Mouse (Mus musculus): ENCODE results near the gene Stk32b.
A peak's percentile ranks its signal among the peaks of the same experiment; 100 is the strongest.

The Stk32b gene

DNA sequence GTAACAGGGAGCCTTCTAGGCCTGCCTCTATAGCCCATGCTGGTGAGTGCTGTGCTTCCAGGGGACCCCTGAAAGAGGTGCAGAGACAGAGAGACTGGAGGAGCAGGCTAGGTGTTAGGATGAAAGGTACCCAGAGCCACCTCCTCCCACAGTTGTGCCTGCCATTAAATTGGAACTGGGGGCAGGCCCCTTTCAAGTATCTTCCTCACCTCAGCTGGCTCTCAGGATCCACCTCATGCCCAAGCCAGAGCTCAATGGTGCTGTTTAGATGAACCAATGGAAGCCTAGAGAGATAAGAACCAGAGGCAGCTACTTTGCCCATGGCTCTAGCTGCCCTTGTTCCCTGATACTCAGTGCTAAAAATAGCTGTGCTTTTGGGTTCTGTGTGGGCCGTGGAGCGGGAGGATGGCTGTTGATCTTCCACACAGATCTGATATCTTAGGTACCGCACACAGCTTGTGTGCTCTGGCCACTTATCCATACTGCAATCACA, 221.9 kb downstream of the Stk32b start:
- DNase-seq, result no peak

DNA sequence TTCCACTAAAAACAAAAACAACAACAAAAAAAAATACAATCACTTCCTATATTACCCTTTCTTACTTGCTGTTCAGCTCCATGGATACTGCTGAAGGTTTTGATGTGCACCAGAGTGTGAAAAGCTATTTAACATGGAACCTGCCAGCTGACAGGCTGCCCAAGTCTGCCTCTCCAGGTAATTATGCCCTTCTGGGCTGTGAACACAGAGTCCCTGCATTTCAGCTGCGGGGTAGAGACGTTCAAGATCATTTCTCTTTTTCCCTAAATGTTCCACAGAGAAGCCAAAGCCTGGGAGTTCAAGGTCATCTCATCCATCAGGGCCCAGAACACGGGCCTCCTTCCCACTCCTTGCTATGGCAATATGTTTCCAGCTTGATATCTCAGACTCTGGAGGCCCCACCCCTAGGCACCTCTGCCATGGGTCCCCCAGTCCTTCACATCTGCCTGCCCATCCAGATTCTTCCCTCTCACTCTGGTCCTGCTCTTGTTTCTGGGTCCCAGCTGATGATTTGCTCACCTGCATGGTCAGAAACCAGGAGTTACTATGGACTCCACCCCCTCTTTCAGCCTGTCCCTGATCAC, 244.9 kb downstream of the Stk32b start:
- no peak for DNase-seq

DNA sequence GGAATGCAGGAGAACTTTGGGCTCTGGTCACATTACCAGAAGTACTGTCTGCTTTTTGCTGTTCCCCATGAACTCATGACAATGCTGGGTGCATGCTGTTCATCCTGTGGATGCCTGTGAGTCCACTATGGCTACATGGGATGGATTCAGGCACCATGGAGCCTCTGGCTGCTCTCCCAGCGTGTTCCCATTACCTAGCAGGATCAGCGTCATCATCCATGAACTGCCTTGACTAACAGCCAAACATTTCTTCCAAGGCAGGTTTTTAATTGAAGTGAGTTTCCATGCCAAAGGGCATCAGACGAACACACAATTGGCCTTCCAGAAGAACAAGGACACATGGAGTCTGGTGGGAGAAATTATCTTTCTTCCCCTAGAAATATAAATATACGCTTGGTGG, 245.4 kb downstream of the Stk32b start:
- no peak for DNase-seq

DNA sequence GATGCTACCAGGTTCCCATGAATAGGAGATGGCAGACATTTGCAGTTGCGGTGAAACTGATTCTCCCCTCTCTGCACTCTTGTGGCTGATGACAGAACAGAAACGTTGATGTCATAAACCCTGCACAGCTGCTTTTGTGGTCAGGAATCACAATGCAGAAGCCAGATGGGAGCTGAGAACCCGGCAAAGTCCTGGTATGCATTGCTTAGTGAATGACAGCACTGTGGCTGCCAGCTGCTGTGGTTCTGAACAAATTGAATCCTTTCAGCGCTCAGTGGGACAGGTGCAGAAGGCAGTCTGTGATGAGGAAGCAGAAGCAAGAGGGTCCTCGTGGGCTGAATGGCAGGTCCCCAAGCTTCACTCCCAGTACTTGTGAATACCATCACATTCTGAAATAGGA, 247.9 kb downstream of the Stk32b start:
- no peak for DNase-seq

DNA sequence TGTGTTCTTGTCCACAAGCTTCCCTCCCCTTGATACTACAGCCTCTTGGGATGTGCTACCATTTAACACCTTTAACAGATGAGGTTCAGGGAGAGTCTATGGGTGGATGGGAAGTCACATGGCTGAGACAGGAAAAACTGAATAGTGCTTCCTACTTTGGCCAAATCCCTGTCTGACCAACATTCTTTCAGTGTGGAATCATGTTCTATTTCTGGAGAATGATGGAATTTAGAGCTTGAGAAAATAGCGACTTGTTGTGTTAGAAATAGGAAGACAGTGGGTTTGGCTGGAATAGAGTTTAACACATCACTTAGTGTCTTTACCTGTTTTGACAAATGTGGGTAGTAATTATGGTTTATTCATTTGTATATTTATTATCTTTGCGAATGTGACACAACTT, 249.3 kb downstream of the Stk32b start:
- DNase-seq, result no peak

DNA sequence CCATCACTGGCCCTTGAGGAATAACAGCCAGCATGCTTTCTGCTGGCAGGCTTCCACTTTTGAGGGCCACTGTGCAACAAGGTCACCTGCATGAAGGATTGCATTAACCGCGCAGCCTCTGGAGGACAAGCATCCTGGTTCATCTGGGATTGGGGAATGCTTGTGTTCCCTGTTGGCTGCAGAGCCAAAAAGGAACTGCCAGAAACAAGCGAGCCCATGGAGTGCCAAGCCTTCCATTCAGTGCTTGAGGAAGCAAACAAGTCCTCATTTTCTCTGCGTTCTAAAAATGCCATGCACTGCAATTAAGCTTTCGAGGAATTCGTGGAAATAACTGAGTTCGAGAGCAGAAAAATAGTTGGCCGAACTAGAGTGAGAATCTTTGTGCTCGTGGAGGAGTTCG, 251.5 kb downstream of the Stk32b start:
- peak; percentile 29 for DNase-seq

DNA sequence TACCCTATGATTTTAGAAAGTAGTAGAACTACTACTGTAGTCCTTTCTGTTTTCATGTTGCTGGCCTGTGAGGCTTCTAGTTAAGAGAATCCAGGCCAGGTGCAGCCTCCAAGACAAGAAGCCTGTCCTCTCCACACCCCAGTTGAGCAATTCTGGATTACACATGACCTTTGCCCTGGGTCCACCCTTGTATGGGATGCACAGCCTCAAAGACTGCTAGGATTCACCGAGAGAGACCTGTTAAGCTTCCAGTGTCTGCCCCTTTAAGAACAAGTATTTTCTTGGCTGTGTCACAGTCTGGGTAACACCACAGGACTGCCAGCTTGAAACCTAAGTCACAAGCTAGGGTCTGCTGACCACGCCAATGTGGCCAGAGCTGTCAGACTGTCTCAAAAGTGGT, 258.7 kb downstream of the Stk32b start:
- no peak for DNase-seq

DNA sequence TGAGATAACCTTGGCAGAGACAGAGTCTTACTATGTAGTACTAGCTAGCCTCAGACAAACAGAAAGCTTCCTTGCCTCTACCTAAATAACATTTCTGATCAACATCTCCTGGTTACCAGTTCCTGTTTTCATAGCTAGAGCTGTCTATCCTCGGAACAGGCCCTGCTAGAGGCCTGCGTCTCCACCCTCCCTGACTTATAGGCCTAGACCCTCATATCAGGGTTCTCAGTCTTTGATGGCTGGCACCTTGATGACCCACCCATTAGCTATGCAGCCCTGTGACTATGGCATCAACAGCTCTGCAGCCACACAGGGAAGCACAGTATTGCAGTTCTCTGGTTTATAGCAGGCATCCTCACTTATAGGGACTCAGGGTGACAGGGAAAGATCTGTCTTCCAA, 259.1 kb downstream of the Stk32b start:
- DNase-seq, result no peak

DNA sequence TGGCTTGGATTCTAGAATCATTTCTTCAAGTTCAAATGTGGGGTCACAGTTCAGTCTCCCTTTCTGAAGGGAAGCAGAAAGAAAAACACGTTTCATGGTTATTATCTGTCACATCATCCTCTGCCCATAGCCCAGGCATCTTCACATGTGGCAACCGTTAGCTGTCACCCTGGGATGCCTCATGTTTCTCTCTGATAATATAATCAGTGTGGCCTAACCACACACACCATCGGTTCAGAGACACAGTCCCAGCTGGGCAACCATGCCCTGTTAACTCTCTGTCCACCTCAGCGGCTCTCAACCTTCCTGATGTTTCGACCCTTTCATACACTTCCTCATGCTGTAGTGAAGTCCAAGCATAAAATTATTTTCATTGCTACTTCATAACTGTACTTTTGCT, 259.8 kb downstream of the Stk32b start:
- no peak for DNase-seq

DNA sequence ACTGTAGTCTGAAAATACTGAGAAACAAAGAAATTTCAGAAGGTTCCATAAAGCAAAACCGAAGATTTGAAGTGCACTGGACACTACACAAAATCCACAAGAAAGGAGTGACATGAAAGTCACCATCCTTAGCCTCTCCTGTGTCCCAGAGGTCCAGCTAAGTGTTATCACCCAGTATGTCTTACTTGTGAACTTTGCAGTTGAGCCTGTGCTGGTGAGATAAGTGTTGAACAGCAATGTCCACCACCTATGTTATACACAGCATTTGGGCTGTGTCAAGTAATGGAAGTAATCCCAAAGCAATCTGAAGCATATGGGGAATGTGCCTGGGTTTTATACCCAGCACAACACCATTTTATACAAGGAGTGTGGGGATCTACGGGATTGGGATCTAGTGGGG, 260.4 kb downstream of the Stk32b start:
- DNase-seq, result no peak

DNA sequence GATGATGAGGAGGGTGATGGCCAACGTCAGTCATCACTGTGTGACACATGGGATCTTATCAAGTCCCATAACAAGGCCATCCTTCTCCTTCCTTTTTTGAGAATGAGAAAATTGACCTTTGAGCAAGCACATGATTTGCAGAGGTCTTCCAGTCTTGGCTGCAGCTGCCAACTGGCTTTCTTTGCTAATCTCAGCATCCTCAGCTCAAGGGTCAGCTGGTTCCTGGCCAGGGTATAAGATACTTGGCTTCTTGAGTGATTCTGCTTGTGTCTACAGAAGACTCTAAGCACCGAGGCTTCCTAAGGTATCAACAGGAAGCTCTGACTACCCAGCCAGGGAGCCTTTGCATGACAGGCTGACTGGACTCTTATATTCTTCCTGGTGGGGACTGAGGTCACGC, 269.4 kb downstream of the Stk32b start:
- no peak for DNase-seq

DNA sequence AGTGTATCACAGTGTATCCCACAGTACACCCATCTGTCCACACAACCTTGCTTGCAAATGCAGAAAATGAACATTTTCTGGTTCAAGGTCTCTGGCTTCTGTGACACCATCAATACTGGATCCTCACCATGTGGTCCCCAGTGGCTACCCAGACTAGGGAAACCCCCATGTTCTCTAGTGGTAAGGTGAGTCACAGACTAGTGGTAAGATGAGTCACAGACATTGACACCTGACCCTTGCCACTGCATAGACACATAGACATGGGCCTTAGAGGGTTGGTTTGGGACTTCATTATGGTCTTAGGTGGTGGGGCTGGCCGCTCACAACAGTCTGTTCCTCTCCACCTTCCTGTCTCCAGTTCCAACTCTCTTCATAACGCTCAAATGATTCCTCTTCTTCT, 274.2 kb downstream of the Stk32b start:
- DNase-seq, result no peak

DNA sequence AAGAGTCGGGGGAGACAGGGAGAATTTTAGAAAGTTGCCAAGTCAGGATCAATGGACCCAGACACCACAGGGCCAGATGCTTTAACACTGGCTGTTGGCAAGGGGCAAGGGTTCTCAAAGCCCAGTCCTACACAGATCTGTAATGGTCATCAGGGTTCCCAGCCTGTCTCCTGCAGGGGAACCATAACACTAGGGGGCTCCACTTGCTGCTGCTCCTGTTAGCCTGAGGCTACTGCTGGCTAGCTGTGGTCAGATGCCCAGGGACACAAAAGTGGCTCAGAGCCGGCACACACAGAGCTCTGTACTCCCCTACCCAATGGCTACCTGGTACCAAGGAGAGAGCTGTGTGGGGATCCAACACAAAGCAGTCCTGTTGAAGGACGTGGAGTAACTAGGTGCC, 281.6 kb downstream of the Stk32b start:
- DNase-seq, result no peak

DNA sequence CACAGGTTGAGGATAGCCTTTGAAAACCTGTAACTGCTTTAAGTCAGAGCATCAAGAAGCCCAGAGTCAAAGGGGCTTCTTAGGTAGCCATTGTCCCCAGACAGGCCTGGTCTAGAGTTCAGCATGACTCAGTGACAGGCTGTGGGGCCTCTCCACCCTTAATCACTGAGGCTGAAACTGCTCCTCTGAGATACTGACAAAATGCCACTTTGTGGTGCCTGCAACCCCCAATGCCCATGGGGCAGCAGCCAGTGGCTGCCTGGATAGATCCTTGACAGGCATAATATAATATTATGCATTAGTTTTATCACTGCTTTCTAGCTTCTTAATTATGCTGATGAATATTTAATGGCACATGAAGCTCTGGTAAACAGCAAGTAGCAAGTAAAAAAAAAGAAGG, 289.8 kb downstream of the Stk32b start:
- no peak for DNase-seq

DNA sequence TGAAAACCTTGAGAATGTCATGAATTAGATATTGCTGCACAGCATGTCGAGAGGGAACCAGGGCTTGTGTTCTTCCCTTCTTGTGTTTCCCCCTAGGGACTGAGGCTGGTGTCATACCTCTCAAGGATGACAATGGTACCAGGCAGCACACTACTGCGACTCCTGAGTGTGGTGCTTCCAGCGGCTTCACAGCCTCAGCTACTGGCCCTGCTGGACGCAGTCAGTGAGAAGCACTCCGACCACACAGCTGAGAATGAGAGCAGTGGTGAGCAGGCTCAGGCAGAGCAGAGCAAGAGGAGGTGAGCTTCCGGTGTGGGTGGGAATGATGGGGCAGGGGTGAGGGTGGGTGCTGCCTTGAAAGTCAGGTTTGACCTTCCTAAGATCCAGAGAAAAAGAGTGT, 297.9 kb downstream of the Stk32b start:
- DNase-seq, result no peak

Measured in right cerebral cortex, postnatal 4 days (tissue).